Mouse (Mus musculus) heart, embryonic 16.5 days (tissue): ENCODE results near the gene Tmem206. TPM values are rescaled to one million over a fixed set of nuclear protein-coding genes. Genes with fewer than 3 reads are reported as not detected.

ENCODE experiments used
- ATAC-seq: fragments of 200-750 bp; cut with Nextera tagmentation; replicated peaks from 2 replicates; pipeline ENCODE4 v1.8.0; 2017; ENCODE audit warnings: moderate number of reproducible peaks; ENCODE audit not compliant: insufficient read depth, low FRiP score; ENCODE audit errors: extremely low read depth
- H3K27ac ChIP-seq: fragments of 300-500 bp; sonication (generic); 2 replicates; pipeline ENCODE4 v1.5.1; 2014; ENCODE audit warnings: mild to moderate bottlenecking, low read length, control low read depth, moderate library complexity
- H3K27me3 ChIP-seq: fragments of 300-500 bp; sonication (generic); 2 replicates; pipeline ENCODE4 v1.6.1; 2014; ENCODE audit warnings: low read length, mixed read lengths; ENCODE audit not compliant: control insufficient read depth, insufficient read depth
- H3K36me3 ChIP-seq: fragments of 300-500 bp; sonication (generic); 2 replicates; pipeline ENCODE4 v1.6.1; 2014; ENCODE audit not compliant: control insufficient read depth, insufficient read depth
- H3K4me1 ChIP-seq: fragments of 300-500 bp; sonication (generic); 2 replicates; pipeline ENCODE4 v1.6.1; 2014; ENCODE audit warnings: low read length, mixed read lengths; ENCODE audit not compliant: control insufficient read depth, insufficient read depth
- H3K4me2 ChIP-seq: fragments of 300-500 bp; sonication (generic); 2 replicates; pipeline ENCODE4 v1.6.1; 2014; ENCODE audit warnings: low read depth, mild to moderate bottlenecking, control low read depth, low read length
- H3K4me3 ChIP-seq: fragments of 300-500 bp; sonication (generic); 2 replicates; pipeline ENCODE4 v1.5.1; 2014; ENCODE audit warnings: mild to moderate bottlenecking, control low read depth, low read length
- H3K9ac ChIP-seq: fragments of 300-500 bp; sonication (generic); 2 replicates; pipeline ENCODE4 v1.6.1; 2014; ENCODE audit warnings: low read length, control low read depth
- H3K9me3 ChIP-seq: fragments of 300-500 bp; sonication (generic); replicated peaks from 2 replicates; pipeline ENCODE4 v1.6.1; 2016; ENCODE audit warnings: low read length; ENCODE audit not compliant: control insufficient read depth
- WGBS: fragments of 180-500 bp; shearing (Covaris S2); extraction: QIAGEN DNeasy Blood & Tissue Kit; methylation state at CpG from one replicate; pipeline ENCODE4 v1.1.7; 2014; 5-methylcytosine and 5-hydroxymethylcytosine counted together
- polyA plus RNA-seq: library from polyadenylated mRNA; unstranded; fragments of >200 nt; fragmentation: Nextera tagmentation; extraction: Ambion mirVana; gene quantifications from 2 replicates; pipeline ENCODE4 v1.2.1, GENCODE M21; 2015

Tmem206 gene
- polyA plus RNA-seq, 1 experiment from 2014 or later, result 19.4 TPM

DNA sequence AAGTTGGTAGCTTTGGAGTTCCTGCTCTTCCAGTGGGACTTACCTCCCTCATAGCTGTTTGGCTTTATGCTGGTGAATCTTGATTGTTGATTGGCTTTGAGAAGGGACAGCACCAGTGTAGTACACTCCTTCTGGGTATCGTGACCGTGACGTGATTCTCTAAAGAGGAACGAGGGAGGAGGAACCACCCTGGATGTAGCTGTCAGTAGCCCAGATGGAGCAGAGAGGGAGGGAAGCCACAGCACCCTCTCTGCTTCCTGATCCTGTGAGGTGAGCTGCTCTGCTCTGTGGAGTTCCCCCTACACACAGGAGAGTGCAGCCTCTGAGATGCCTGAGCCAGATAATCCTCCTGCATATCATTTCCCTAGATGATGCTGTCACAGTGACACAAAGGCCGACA lies 8.8 kb downstream of the Tmem206 start:
- no peak overlapping the region for H3K4me2 ChIP-seq
- 75% methylated on average over 5 of the region's 5 CpGs for WGBS
- no peak overlapping the region for H3K9ac ChIP-seq
- no peak for ATAC-seq
- no peak overlapping the region for H3K27ac ChIP-seq
- peaks cover 18% of the 10 kb centered on the region for H3K36me3 ChIP-seq
- H3K4me3 ChIP-seq, result no peak overlapping the region
- H3K27me3 ChIP-seq, result no peaks in the 10 kb centered on the region
- H3K4me1 ChIP-seq, result no peaks in the 10 kb centered on the region
- H3K9me3 ChIP-seq, result no peaks in the 10 kb centered on the region

DNA sequence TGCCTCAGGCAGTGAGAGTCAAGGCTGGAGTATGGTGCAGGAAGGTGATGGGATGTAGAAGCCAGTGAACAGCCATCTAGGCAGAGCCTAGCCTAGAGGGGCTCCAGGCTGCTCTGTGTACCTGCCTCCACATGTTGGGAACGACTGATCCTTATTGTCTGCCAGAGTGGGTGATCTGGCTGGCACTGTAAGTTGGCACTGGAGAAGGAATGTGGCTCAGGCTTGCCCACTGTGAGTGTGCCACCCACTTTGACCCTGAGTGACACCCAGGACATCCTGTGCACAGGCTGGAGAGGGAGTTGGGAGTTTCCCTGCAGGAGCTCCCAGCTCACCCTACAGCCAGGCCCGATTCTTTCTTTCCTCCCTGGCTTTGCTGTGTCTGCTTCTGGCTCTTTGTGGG lies 14.2 kb downstream of the Tmem206 start:
- Histone ChIP-seq H3K36me3 (peaks cover 39% of the 10 kb centered on the region), H3K4me1 (no peaks in the 10 kb centered on the region), H3K9ac (no peak overlapping the region), H3K4me3 (no peak overlapping the region), H3K27me3 (no peaks in the 10 kb centered on the region), H3K27ac (no peak overlapping the region), H3K4me2 (no peak overlapping the region), H3K9me3 (no peaks in the 10 kb centered on the region)
- WGBS, result 75% methylated on average over 2 of the region's 2 CpGs
- no peak for ATAC-seq

DNA sequence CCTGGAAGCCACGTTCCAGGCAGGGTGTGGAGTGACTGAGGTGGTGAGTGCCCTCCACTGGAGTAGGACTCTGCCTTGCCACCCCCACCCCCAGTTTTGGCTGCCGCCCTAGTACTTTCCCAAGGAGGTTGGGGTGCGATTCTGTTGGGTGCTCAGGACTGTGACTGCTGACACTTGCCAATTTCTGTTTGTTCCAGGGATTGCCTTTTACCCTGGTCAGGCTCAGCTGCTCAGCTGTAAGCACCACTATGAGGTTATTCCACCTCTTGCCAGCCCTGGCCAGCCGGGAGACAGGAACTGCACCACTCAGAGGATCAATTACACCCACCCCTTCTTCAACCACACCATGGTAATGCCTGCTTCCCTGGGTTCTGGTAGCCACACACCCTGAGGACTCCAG lies 14.8 kb downstream of the Tmem206 start:
- Histone ChIP-seq H3K4me2 (no peak overlapping the region), H3K9me3 (no peaks in the 10 kb centered on the region), H3K27ac (no peak overlapping the region), H3K36me3 (peaks cover 39% of the 10 kb centered on the region), H3K9ac (no peak overlapping the region), H3K4me3 (no peak overlapping the region), H3K27me3 (no peaks in the 10 kb centered on the region), H3K4me1 (no peaks in the 10 kb centered on the region)
- 73% methylated on average over 4 of the region's 4 CpGs for WGBS
- ATAC-seq, result no peak

DNA sequence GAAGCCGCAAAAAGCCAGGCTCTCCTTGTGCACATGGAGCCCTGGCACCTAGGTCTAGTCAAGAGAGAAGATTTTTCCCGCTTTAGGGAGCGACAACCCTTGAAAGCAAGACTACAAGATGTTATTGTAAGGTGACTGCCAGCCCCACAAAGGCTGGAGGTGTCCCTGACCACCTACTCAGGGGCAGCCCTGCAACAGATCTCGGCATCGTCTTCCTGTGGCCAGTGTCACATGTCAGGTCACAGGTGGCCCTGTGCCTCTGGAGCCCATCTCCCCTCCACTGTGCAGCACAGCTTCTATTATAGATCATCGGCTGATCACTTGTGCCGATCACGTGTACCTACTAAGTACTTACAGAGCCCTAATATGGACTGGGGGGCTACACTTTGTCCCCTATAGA lies 21.9 kb downstream of the Tmem206 start:
- Histone ChIP-seq H3K36me3 (peaks cover 17% of the 10 kb centered on the region), H3K4me1 (peaks cover 16% of the 10 kb centered on the region), H3K27ac (no peak overlapping the region), H3K4me3 (no peak overlapping the region), H3K4me2 (no peak overlapping the region), H3K9me3 (no peaks in the 10 kb centered on the region), H3K27me3 (no peaks in the 10 kb centered on the region), H3K9ac (no peak overlapping the region)
- WGBS, result 84% methylated on average over 8 of the region's 8 CpGs
- ATAC-seq, result no peak

DNA sequence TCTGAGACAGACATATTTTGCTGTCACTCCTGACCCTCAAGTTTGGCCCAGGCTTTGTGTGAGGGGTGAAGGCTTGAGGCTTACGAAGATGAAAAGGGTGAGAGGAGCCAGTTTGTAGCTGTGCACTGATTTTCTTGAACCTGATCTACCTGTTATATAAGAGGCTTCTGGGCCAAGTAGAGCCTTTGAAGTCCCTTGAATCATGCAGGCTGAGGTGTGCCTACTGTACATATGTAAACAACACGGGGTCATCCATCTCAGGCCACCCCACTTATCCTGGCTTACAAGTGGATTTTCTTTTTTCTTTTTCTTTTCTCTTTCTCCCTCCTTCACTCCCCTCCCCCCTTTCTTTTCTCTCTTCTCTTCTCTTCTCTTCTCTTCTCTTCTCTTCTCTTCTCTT lies 22.9 kb downstream of the Tmem206 start:
- no peak overlapping the region for H3K4me3 ChIP-seq
- no peaks in the 10 kb centered on the region for H3K27me3 ChIP-seq

DNA sequence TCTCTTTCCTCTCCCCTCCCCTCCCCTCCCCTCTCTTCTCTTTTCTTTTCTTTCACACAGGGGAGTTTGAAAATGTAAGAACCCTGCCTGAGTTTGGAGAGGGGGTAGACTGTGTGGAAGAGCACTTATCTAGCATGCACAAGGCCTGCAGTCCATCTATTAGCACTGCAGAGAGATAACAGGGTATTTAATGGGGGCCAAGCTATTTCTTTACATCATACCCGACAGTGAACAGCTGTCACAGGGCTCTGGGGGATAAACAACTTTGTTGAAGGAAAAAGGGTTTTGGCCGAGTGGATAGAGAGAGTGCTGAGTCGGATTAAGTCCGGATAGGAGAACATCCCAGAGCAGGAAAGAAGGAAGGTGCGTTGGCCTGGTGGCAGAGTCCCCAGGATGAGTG lies 23.3 kb downstream of the Tmem206 start:
- peak; percentile 71; the same call in 1 of the 2 replicates for ATAC-seq
- H3K36me3 ChIP-seq, result peaks cover 21% of the 10 kb centered on the region
- WGBS, result 16% methylated on average over 5 of the region's 5 CpGs
- peak overlapping the region; percentile 58 for H3K27ac ChIP-seq
- H3K4me1 ChIP-seq, result peaks cover 18% of the 10 kb centered on the region
- H3K4me3 ChIP-seq, result no peak overlapping the region
- H3K9ac ChIP-seq, result no peak overlapping the region
- no peak overlapping the region for H3K4me2 ChIP-seq
- H3K9me3 ChIP-seq, result no peaks in the 10 kb centered on the region
- H3K27me3 ChIP-seq, result no peaks in the 10 kb centered on the region

More for the DNA sequence above, 22.9 kb downstream of the Tmem206 start:
- Histone ChIP-seq H3K9ac (no peak overlapping the region; the same call in 1 of the 2 replicates), H3K36me3 (peaks cover 22% of the 10 kb centered on the region), H3K4me2 (no peak overlapping the region), H3K4me1 (peaks cover 18% of the 10 kb centered on the region), H3K27ac (no peak overlapping the region), H3K9me3 (no peaks in the 10 kb centered on the region)
- ATAC-seq, result no peak
- WGBS, result 57% methylated on average over 2 of the region's 2 CpGs

DNA sequence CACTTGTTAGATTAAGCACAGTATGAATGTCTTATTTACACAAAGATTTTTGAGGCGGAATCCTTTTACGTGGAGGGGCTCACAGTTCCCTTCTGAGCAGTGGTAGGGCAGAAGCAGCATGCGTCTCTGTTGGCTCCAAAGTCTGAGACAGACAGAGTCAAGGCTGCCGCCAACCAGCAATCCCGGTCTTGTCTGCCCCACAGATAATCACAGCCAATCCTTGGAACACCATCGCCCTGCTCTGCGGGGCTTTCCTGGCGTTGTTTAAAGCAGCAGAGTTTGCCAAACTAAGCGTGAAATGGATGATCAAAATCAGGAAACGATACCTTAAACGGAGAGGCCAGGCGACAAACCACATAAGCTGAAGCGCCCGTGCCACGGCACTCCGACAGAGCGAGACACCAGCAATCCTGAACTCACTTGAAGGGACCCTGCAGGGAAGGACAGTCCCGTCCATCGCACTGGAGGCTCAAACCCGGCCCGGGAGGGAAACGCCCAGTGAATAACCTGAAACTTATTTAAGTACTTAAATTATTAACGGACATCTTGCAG lies 23.9 kb downstream of the Tmem206 start:
- peak overlapping the region; percentile 58 for H3K27ac ChIP-seq
- H3K4me1 ChIP-seq, result peaks cover 18% of the 10 kb centered on the region
- ATAC-seq, result 0 out of 2 replicates have a peak, but pooled peaks have one; percentile 35
- H3K9me3 ChIP-seq, result no peaks in the 10 kb centered on the region
- no peak overlapping the region for H3K4me2 ChIP-seq
- no peak overlapping the region for H3K9ac ChIP-seq
- no peak overlapping the region for H3K4me3 ChIP-seq
- peaks cover 25% of the 10 kb centered on the region for H3K36me3 ChIP-seq
- no peaks in the 10 kb centered on the region for H3K27me3 ChIP-seq
- WGBS, result 52% methylated on average over 23 of the region's 23 CpGs

DNA sequence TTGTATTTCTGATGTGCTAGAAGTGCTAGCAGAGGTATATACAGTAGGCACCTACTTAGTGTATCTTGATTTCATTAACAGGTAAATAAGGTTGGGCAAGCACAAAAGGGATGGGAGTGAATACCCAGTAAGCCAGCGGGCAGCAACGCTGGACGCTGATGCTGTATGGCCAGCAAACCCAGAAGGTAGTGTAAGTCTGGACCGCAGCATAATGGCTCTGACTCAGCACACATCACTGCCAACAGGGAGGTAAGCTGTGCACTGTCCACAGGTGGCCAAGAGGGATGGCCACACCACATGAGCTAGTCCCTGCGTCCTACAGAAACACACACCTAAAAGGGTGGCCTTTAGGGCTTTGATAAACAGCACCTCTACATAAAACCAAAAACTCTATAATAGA lies 24.6 kb downstream of the Tmem206 start:
- Histone ChIP-seq H3K4me1 (peaks cover 18% of the 10 kb centered on the region), H3K4me2 (no peak overlapping the region), H3K27ac (no peak overlapping the region), H3K27me3 (no peaks in the 10 kb centered on the region), H3K4me3 (no peak overlapping the region), H3K9ac (no peak overlapping the region), H3K36me3 (peaks cover 31% of the 10 kb centered on the region), H3K9me3 (no peaks in the 10 kb centered on the region)
- no peak for ATAC-seq
- WGBS, result 91% methylated on average over 5 of the region's 5 CpGs

DNA sequence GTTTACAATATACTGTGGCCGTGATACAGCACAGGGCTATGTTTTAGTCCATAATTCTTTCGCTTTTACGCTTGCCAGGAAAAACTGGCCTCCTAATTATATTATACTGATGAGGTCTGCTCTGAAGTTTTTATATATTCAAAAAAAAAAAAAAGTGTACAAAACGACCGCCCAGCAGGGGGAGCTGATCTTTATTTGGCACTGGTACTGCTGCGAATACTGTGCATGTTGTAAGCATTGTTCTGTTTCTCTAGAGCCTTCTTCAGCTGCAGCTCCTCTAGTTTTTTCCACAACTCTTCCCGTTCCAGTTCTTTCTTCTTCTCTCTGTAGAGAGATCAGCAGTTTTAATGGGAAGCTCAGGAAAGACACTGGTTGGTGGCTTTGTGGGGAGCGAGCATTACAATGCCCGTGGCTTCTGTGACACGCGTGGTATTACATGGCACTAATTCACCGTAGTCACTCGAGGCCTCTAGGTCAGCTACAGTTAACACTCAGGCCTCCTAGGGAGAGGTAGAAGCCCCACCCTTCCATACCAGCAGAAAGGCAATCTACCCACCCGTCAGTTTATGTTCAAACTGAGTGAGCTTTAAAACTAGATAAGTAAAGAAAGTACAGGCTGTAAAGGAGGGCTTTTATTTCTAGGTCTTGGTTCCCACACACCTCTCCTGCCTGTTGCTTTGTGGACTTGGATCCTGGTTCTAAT lies 27.2 kb downstream of the Tmem206 start:
- H3K4me3 ChIP-seq, result no peak overlapping the region
- no peak overlapping the region; the same call in 1 of the 2 replicates for H3K27ac ChIP-seq
- H3K36me3 ChIP-seq, result peaks cover 43% of the 10 kb centered on the region
- WGBS, result 64% methylated on average over 14 of the region's 14 CpGs
- no peaks in the 10 kb centered on the region for H3K9me3 ChIP-seq
- H3K9ac ChIP-seq, result no peak overlapping the region
- ATAC-seq, result no peak
- no peak overlapping the region for H3K4me2 ChIP-seq
- H3K4me1 ChIP-seq, result peaks cover 18% of the 10 kb centered on the region
- no peaks in the 10 kb centered on the region for H3K27me3 ChIP-seq
